Mouse (Mus musculus) c-Kit-negative CD71-positive TER-119-positive erythroid progenitor cells, embryonic 14.5 days (primary cell): ENCODE measurements around the gene Mcee.

Experiments
- DNase-seq: peaks from one replicate; pipeline ENCODE4 v3.0.0-alpha.2; 2013; ENCODE audit warnings: low read depth, low spot score

Gene Mcee

DNA sequence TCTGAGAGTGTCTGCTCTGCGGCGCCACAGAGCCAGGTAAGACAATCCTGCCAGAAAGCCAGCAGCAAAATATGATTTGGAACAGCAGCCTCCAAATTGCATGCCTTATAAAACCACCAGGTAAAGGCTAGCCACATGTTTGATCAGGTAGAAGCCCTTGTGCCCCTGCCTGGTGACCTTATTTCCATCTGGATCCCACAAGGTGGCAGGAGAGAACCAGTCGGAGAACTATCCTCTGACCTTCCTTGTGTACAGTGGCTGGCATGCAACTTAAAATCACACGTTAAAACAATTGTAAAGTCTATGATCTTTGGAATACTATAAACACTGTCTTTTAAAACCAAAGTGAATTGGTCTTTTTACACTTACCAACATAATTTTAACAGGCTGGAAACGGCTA, 32.5 kb downstream of the Mcee start:
- no peak for DNase-seq

GRCm38 (mm10) chr7:64439595-64440518, 47.5 kb downstream of the Mcee start:
- no peak for DNase-seq

DNA sequence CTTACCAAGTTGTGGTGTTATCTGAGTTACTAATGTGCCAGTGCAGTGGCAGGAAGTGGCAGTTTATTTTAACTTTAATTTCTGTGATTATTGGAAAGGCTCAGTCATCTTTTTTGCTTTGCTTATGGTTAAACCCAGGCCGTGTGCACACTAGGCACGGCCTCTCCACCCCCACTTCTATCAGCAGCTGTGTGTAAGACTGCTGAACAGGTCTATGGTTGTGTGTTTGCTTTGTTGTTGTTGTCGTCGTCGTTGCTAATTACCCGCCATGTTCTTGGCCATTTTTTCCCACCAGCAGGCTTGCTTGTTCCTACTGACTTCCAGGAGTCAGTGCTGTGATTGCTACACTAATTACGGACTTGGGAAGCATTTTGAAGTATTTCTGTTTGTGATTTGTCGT, 48.1 kb downstream of the Mcee start:
- DNase-seq = no peak

GRCm38 (mm10) chr7:64450631-64451030, 58.2 kb downstream of the Mcee start:
- no peak for DNase-seq

- DNase-seq = no peak
Measured at GRCm38 (mm10) chr7:64451441-64451840, 59.0 kb downstream of the Mcee start.

DNA sequence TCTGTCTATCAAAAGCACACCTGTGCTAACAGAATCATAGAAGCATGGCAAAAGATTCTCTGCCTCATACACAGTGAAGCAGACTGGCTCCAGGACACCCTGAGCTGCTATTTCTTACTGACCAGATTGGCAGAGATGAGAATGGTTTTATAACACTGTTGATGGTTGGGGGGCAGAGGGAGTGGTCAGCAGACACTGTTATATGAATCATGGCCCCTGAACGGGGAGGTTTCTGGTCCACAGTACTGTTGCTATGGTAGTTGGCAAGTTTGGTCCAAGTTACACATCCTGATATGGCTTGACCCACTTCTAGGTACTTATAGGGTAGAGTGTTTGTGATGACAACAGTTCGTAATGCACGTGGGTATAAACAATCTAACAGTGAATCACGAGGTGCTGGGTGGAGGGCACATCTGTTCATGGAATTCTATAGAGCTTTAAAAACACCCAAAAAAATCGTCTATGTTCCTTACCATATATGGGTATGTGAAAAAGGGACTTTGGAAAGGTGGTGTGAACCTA, 59.5 kb downstream of the Mcee start:
- DNase-seq = no peak

DNA sequence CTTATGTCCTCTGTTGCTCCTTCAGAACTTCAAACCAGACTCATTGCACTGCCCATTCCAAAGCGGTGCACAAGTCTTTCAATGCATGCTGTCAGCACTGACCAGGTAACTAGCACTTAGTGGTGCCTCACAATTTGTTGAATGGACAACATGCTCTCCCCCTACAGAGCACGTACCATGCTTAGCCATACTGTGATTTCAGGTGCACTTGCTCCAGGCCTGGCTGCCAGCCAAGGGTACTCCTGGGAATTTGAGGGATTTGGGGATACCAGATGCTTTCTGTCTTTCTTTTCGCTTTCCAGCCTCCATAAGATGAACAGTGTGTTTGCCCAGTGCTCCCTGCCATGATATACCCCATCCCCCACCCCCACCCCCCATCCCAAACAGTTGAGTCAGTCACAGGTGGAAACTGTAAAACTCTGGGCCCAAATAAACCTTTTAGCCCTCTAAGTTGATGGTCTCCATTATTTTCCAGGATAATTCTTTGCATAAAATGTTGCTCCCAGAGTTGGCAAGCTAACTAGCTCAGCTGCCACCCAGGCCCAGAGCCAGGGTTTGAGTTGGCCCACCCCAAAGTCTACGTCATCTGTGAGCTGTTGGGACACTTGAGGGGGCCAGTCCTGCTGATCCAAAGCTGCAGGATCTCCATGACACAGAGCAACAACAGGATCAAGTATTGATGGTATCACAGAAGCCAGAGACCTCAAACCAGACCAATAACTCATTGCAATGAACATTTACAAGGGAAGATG, 60.2 kb downstream of the Mcee start:
- DNase-seq = no peak

DNA sequence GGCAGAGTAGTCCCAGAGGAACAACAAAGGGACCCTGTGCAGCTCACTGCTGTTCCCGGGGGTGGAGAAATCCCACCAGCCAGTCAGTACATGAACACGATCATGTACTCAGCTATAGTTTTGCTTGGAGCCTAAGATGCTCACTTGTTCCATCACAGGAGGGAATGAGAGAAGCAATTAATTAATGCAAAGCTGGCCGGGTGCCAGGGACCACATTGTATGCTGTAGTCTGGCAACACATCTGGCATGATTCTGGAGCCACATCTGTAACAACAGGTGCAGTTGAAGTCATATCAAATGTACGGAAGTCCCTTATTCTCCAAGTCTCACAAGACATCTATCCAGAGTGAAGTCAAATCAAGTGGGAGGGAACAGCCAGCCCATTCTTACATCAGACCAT, 63.8 kb downstream of the Mcee start:
- DNase-seq = no peak

- DNase-seq = no peak
Measured at GRCm38 (mm10) chr7:64456676-64457075, 64.3 kb downstream of the Mcee start.

GRCm38 (mm10) chr7:64457811-64458210, 65.4 kb downstream of the Mcee start:
- no peak for DNase-seq
